Mouse (Mus musculus) heart, adult 18-20 months (tissue): ENCODE results near the gene Gm37240. TPM values are rescaled to one million over a fixed set of nuclear protein-coding genes. Genes with fewer than 3 reads are reported as not detected.

Experiments
- DNase-seq, 2 experiments: peaks; one replicate each; pipeline ENCODE4 v3.0.0; 2021 to 2022; ENCODE audit warnings: mixed read lengths in 1 of 2
- total RNA-seq, 2 experiments: library from RNA; stranded (reverse); gene quantifications; 2 replicates each; pipeline ENCODE4 v1.2.3; 2021

Gene Gm37240
- total RNA-seq, 2 experiments from 2014 or later: 30.0 to 39.3 TPM

GRCm38 (mm10) chr3:85490204-85490603, 397.1 kb downstream of the Gm37240 start:
- DNase-seq: no peak

GRCm38 (mm10) chr3:85487379-85487778, 399.9 kb downstream of the Gm37240 start:
- DNase-seq: no peak

- no peak for DNase-seq
Observed at GRCm38 (mm10) chr3:85485536-85486190, 401.7 kb downstream of the Gm37240 start.

GRCm38 (mm10) chr3:85482636-85483035, 404.7 kb downstream of the Gm37240 start:
- DNase-seq: peak; percentile 8 to 19

GRCm38 (mm10) chr3:85480638-85481037, 406.7 kb downstream of the Gm37240 start:
- no peak for DNase-seq

GRCm38 (mm10) chr3:85478731-85479130, 408.6 kb downstream of the Gm37240 start:
- DNase-seq: no peak

- DNase-seq: no peak
Observed at GRCm38 (mm10) chr3:85469711-85470110, 417.6 kb downstream of the Gm37240 start.

GRCm38 (mm10) chr3:85468995-85469394, 418.3 kb downstream of the Gm37240 start:
- DNase-seq: no peak

- no peak for DNase-seq
Observed at GRCm38 (mm10) chr3:85465283-85466025, 421.9 kb downstream of the Gm37240 start.

GRCm38 (mm10) chr3:85460021-85460420, 427.3 kb downstream of the Gm37240 start:
- no peak for DNase-seq

- no peak for DNase-seq
Observed at GRCm38 (mm10) chr3:85456983-85457382, 430.3 kb downstream of the Gm37240 start.

- no peak for DNase-seq
Observed at GRCm38 (mm10) chr3:85455453-85455852, 431.9 kb downstream of the Gm37240 start.

GRCm38 (mm10) chr3:85454001-85454400, 433.3 kb downstream of the Gm37240 start:
- DNase-seq: no peak

- no peak for DNase-seq
Observed at GRCm38 (mm10) chr3:85449461-85449860, 437.9 kb downstream of the Gm37240 start.

GRCm38 (mm10) chr3:85442781-85443180, 444.5 kb downstream of the Gm37240 start:
- DNase-seq: no peak

GRCm38 (mm10) chr3:85442261-85442660, 445.1 kb downstream of the Gm37240 start:
- no peak for DNase-seq

GRCm38 (mm10) chr3:85435406-85435805, 451.9 kb downstream of the Gm37240 start:
- DNase-seq: no peak

- DNase-seq: no peak
Observed at GRCm38 (mm10) chr3:85431208-85431607, 456.1 kb downstream of the Gm37240 start.

- DNase-seq: no peak
Observed at GRCm38 (mm10) chr3:85423376-85423997, 463.8 kb downstream of the Gm37240 start.

- no peak for DNase-seq
Observed at GRCm38 (mm10) chr3:85421403-85421802, 465.9 kb downstream of the Gm37240 start.

GRCm38 (mm10) chr3:85417663-85418062, 469.7 kb downstream of the Gm37240 start:
- DNase-seq: no peak

- DNase-seq: no peak
Observed at GRCm38 (mm10) chr3:85398841-85399240, 488.5 kb downstream of the Gm37240 start.

GRCm38 (mm10) chr3:85398483-85398835, 488.9 kb downstream of the Gm37240 start:
- DNase-seq: no peak
